Mouse (Mus musculus): ENCODE measurements around the gene Pik3cg.

GRCm38 (mm10) chr12:32200387-32201069 lies 7.9 kb downstream of the Pik3cg start:
- TF ChIP-seq CTCF (IDR thresholded peaks at IDR 0.05; ENCODE audit: control insufficient read depth, insufficient read depth, insufficient replicate concordance, low read depth, low read length) (no peak), POLR2A (IDR thresholded peaks at IDR 0.05; ENCODE audit: control insufficient read depth, low read depth, low read length) (no peak)

All from testis, adult 2 months (tissue).